Mouse (Mus musculus) CH12.LX (cell line): ENCODE results near the gene Gm10644.

ENCODE experiments used
- BHLHE40 ChIP-seq: IDR thresholded peaks from 2 replicates; pipeline ENCODE4 v1.6.1; 2011; ENCODE audit warnings: mild to moderate bottlenecking, low read depth, low read length, improper control_type of control experiment
- CTCF ChIP-seq, 2 experiments: IDR thresholded peaks in 1 of 2; conservative IDR thresholded peaks in 1 of 2; 2 replicates each; pipeline ENCODE4 v1.5.1; 2011 to 2012; ENCODE audit warnings: low read depth in 2 of 2, low read length in 2 of 2, improper control_type of control experiment in 1 of 2, inconsistent platforms in 1 of 2, mild to moderate bottlenecking in 1 of 2, moderate library complexity in 1 of 2
- E2F4 ChIP-seq: IDR thresholded peaks from 2 replicates; pipeline ENCODE4 v1.6.1; 2011; ENCODE audit warnings: low read depth, low read length, improper control_type of control experiment; ENCODE audit not compliant: insufficient replicate concordance
- GABPA ChIP-seq: IDR thresholded peaks from 2 replicates; pipeline ENCODE4 v1.6.1; 2012; ENCODE audit warnings: low read depth, low read length, improper control_type of control experiment, inconsistent platforms; ENCODE audit not compliant: insufficient replicate concordance
- HCFC1 ChIP-seq: IDR thresholded peaks from 2 replicates; pipeline ENCODE4 v1.6.1; 2012; ENCODE audit warnings: low read depth, mild to moderate bottlenecking, inconsistent platforms, low read length, improper control_type of control experiment
- MAX ChIP-seq: IDR thresholded peaks from 2 replicates; pipeline ENCODE4 v1.6.1; 2011; ENCODE audit warnings: low read length, improper control_type of control experiment
- POLR2A ChIP-seq: IDR thresholded peaks from 2 replicates; pipeline ENCODE4 v1.6.1; 2011; ENCODE audit warnings: low read depth, mild to moderate bottlenecking, improper control_type of control experiment, low read length
- POLR2AphosphoS2 ChIP-seq: IDR thresholded peaks from 2 replicates; pipeline ENCODE4 v1.6.1; 2011; ENCODE audit warnings: low read depth, low read length, improper control_type of control experiment
- RAD21 ChIP-seq: IDR thresholded peaks from 2 replicates; pipeline ENCODE4 v1.6.1; 2011; ENCODE audit warnings: low read depth, mild to moderate bottlenecking, low read length, improper control_type of control experiment, moderate library complexity
- TBP ChIP-seq: conservative IDR thresholded peaks from 2 replicates; pipeline ENCODE4 v1.6.1; 2011; ENCODE audit warnings: low read depth, low read length, improper control_type of control experiment
- TCF12 ChIP-seq: IDR thresholded peaks from 2 replicates; pipeline ENCODE4 v1.6.1; 2014; ENCODE audit warnings: low read depth, mild to moderate bottlenecking, inconsistent platforms, low read length, improper control_type of control experiment
- USF1 ChIP-seq: IDR thresholded peaks from 2 replicates; pipeline ENCODE4 v1.6.1; 2014; ENCODE audit warnings: low read depth, mild to moderate bottlenecking, inconsistent platforms, low read length, improper control_type of control experiment

- TF ChIP-seq GABPA: no peak
- no peak for TF ChIP-seq CTCF (conservative IDR thresholded peaks at IDR 0.05 in 1 of 2, IDR thresholded peaks at IDR 0.05 in 1 of 2; ENCODE audit: low read depth in 2 of 2, low read length in 2 of 2)
- TF ChIP-seq TBP: no peak
- no peak for TF ChIP-seq POLR2AphosphoS2
- TF ChIP-seq POLR2A: peak; percentile 66; the same call in 1 of the 2 replicates
- TF ChIP-seq TCF12: no peak; the same call in 1 of the 2 replicates
- TF ChIP-seq E2F4: no peak
- TF ChIP-seq USF1: no peak
- TF ChIP-seq MAX: no peak
- no peak for TF ChIP-seq BHLHE40
- TF ChIP-seq HCFC1: peak; percentile 28
- TF ChIP-seq RAD21: no peak
Measured at GRCm38 (mm10) chr8:83899363-83900252, 55.4 kb downstream of the Gm10644 start, which contains the start of gene Adgrl1.
